Mouse (Mus musculus): Measurements from ENCODE around the gene Mettl8. TPM values are rescaled to one million over a fixed set of nuclear protein-coding genes. Genes with fewer than 3 reads are reported as not detected.
A peak's percentile ranks its signal among the peaks of the same experiment; 100 is the strongest.

Gene Mettl8
- total and polyA plus RNA-seq, 3 experiments = 20.0 to 21.7 TPM; not detected in 1

DNA sequence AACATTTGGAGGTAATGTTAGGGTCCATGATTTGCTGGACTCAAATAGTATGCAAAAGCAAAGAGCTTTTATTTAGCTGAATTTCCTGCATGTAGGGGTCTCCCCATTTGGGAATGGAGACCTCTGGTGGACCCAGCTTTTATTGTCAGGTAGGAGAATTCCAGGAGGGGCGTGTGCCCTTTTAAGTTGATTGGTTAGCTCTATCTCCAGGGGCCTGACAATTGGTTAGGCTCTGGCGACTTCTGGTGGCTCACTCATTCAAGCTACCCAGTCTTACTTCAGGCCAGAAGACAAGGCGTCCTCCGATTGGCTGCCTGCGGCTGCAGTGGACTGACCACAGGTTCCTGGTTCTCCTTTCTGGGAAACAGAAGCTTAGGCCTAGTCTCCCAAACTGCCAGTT is 28.6 kb downstream of the Mettl8 start:
- DNase-seq (ENCODE audit: low read depth, low spot score) = peak; percentile 20
- H3K36me3 ChIP-seq (ENCODE audit: control insufficient read depth in 1 of 2, insufficient read depth in 2 of 2, low read length in 2 of 2) = peaks cover 0 to 4% of the 10 kb centered on the region in 2 experiments; a peak in 2 of 4 replicates
- 0 out of 2 replicates have a peak, but pooled peaks cover 2% of the 10 kb centered on the region for H3K79me2 ChIP-seq (ENCODE audit: control insufficient read depth, insufficient read depth, low read length, poor library complexity)
- H3K27me3 ChIP-seq (ENCODE audit: control insufficient read depth in 1 of 2, insufficient read depth in 2 of 2, low read length in 2 of 2) = no peaks in the 10 kb centered on the region
- peak in 1 of 3 experiments; percentile 15; a peak in 1 of 6 replicates for TF ChIP-seq CTCF (IDR thresholded peaks at IDR 0.05 in 2 of 3, conservative IDR thresholded peaks at IDR 0.05 in 1 of 3; ENCODE audit: control insufficient read depth in 1 of 3, insufficient read depth in 1 of 3, low read depth in 2 of 3, low read length in 3 of 3, poor library complexity in 1 of 3, severe bottlenecking in 1 of 3)
- TF ChIP-seq NRF1 (IDR thresholded peaks at IDR 0.05; ENCODE audit: insufficient read depth, low read depth, low read length, poor library complexity, severe bottlenecking) = no peak
- TF ChIP-seq MAZ (IDR thresholded peaks at IDR 0.05; ENCODE audit: low read depth, low read length) = no peak
- H3K9me3 ChIP-seq (replicated peaks; ENCODE audit: insufficient read depth, low read length) = no peaks in the 10 kb centered on the region
- no peak overlapping the region for H3K4me3 ChIP-seq (ENCODE audit: control insufficient read depth in 1 of 2, insufficient read depth in 1 of 2, low read depth in 2 of 2, low read length in 2 of 2)
- H3K27ac ChIP-seq (ENCODE audit: control insufficient read depth, low read depth, low read length) = no peak overlapping the region
- no peak overlapping the region for H3K9ac ChIP-seq (ENCODE audit: control insufficient read depth, low read depth, low read length, poor library complexity, severe bottlenecking)
- H3K4me1 ChIP-seq (ENCODE audit: control insufficient read depth in 1 of 2, insufficient read depth in 2 of 2, low read length in 2 of 2) = peaks cover 2 to 3% of the 10 kb centered on the region in 2 experiments

DNA sequence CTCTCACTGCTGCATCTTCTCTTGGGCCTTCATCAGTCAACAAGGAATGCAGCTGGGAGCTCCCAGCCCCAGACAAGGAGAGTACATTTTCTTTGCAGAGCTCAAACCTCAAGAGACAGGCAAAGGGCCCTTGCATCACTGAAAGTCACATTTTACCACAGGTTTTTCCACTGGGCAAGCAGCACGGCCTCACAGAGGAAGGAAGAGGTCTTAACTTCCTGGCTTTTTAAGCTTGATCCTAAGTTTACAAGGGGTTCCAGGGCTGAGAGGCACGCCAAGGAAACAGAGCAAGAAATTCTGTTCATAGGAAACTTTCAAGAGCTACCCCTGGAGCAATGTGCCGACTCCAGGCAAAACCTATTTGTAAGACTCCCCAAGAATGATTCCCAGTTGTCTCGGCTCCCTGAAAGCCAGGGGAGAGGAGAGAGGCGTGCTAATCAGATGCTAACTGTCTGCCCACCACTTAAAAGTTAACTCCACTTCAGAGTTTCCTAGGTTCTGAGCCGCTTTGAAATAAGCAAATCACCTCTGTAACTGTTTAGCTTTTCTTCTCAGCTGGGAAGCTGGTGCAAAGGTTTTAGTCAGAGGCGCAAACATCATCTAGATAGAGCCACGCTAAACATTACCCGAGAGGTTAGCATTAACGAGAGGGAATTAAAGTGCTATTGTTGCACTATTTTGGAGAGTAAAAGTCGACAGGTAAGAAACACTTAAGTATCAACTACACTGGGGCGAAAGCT is 29.6 kb downstream of the Mettl8 start:
- no peak for DNase-seq (ENCODE audit: low read depth, low spot score)
- Histone ChIP-seq H3K36me3 (ENCODE audit: control insufficient read depth in 1 of 2, insufficient read depth in 2 of 2, low read length in 2 of 2) (no peaks in the 10 kb centered on the region), H3K4me3 (ENCODE audit: control insufficient read depth in 1 of 2, insufficient read depth in 1 of 2, low read depth in 2 of 2, low read length in 2 of 2) (no peak overlapping the region), H3K9me3 (replicated peaks; ENCODE audit: insufficient read depth, low read length) (no peaks in the 10 kb centered on the region), H3K27me3 (ENCODE audit: control insufficient read depth in 1 of 2, insufficient read depth in 2 of 2, low read length in 2 of 2) (no peaks in the 10 kb centered on the region), H3K79me2 (ENCODE audit: control insufficient read depth, insufficient read depth, low read length, poor library complexity) (peaks cover 4% of the 10 kb centered on the region; the same call in 1 of the 2 replicates), H3K4me1 (ENCODE audit: control insufficient read depth in 1 of 2, insufficient read depth in 2 of 2, low read length in 2 of 2) (no peaks in the 10 kb centered on the region), H3K27ac (ENCODE audit: control insufficient read depth, low read depth, low read length) (no peak overlapping the region), H3K9ac (ENCODE audit: control insufficient read depth, low read depth, low read length, poor library complexity, severe bottlenecking) (no peak overlapping the region)
- TF ChIP-seq MAZ (IDR thresholded peaks at IDR 0.05; ENCODE audit: low read depth, low read length) (no peak), SMC3 (IDR thresholded peaks at IDR 0.05; ENCODE audit: low read depth, low read length) (no peak), POLR2A (IDR thresholded peaks at IDR 0.05; ENCODE audit: control insufficient read depth in 1 of 2, insufficient read depth in 1 of 2, low read depth in 1 of 2, low read length in 2 of 2, poor library complexity in 1 of 2) (no peak), USF1 (IDR thresholded peaks at IDR 0.05; ENCODE audit: low read depth, low read length) (no peak), MEF2A (IDR thresholded peaks at IDR 0.05; ENCODE audit: extremely low read depth, insufficient replicate concordance, low read depth, low read length, poor library complexity, severe bottlenecking) (no peak), ZMIZ1 (IDR thresholded peaks at IDR 0.05; ENCODE audit: low read depth, low read length) (no peak), E2F4 (IDR thresholded peaks at IDR 0.05; ENCODE audit: borderline replicate concordance, low read depth, low read length) (no peak), SIN3A (IDR thresholded peaks at IDR 0.05; ENCODE audit: low read length) (no peak), MAFK (IDR thresholded peaks at IDR 0.05; ENCODE audit: borderline replicate concordance, low read depth, low read length) (no peak), ELF1 (IDR thresholded peaks at IDR 0.05; ENCODE audit: low read depth, low read length) (no peak), ZC3H11A (IDR thresholded peaks at IDR 0.05; ENCODE audit: low read depth, low read length) (no peak), RCOR1 (IDR thresholded peaks at IDR 0.05; ENCODE audit: low read depth, low read length) (no peak), RAD21 (IDR thresholded peaks at IDR 0.05; ENCODE audit: low read depth, low read length) (no peak), MYB (IDR thresholded peaks at IDR 0.05; ENCODE audit: low read depth, low read length) (no peak), NELFE (IDR thresholded peaks at IDR 0.05; ENCODE audit: low read depth, low read length) (no peak), CTCF (IDR thresholded peaks at IDR 0.05 in 2 of 3, conservative IDR thresholded peaks at IDR 0.05 in 1 of 3; ENCODE audit: control insufficient read depth in 1 of 3, insufficient read depth in 1 of 3, low read depth in 2 of 3, low read length in 3 of 3, poor library complexity in 1 of 3, severe bottlenecking in 1 of 3) (no peak), MYC (IDR thresholded peaks at IDR 0.05; ENCODE audit: low read depth, low read length) (no peak)
